Mouse (Mus musculus) embryonic facial prominence, embryonic 11.5 days (tissue): ENCODE data around the gene Fbp2. TPM values are rescaled to one million over a fixed set of nuclear protein-coding genes. Genes with fewer than 3 reads are reported as not detected.
A peak's percentile ranks its signal among the peaks of the same experiment; 100 is the strongest.
"Not testable (repeated sequence)": the region's sequence is repeated elsewhere in the genome, so short reads cannot be mapped to it uniquely, and the experiment has no call there.

ENCODE experiments used
- ATAC-seq: fragments of 200-750 bp; cut with Nextera tagmentation; replicated peaks from 2 replicates; pipeline ENCODE4 v1.8.0; 2017; ENCODE audit warnings: low read depth; ENCODE audit not compliant: insufficient number of reproducible peaks, low FRiP score, low TSS enrichment
- DNase-seq: peaks from one replicate; pipeline ENCODE4 v3.0.0-alpha.2; 2015; ENCODE audit warnings: low spot score
- H3K27ac ChIP-seq: fragments of 300-500 bp; sonication (generic); replicated peaks from 2 replicates; pipeline ENCODE4 v1.5.1; 2014; ENCODE audit warnings: mild to moderate bottlenecking, low read depth, low read length, control low read depth
- H3K27me3 ChIP-seq: fragments of 300-500 bp; sonication (generic); 2 replicates; pipeline ENCODE4 v1.6.1; 2014; ENCODE audit warnings: mild to moderate bottlenecking, low read length, moderate library complexity, mixed read lengths; ENCODE audit not compliant: control insufficient read depth, insufficient read depth
- H3K36me3 ChIP-seq: fragments of 300-500 bp; sonication (generic); replicated peaks from 2 replicates; pipeline ENCODE4 v1.6.1; 2014; ENCODE audit warnings: low read depth, mild to moderate bottlenecking, low read length, moderate library complexity, mixed read lengths; ENCODE audit not compliant: control insufficient read depth, insufficient read depth
- H3K4me1 ChIP-seq: fragments of 300-500 bp; sonication (generic); 2 replicates; pipeline ENCODE4 v1.6.1; 2014; ENCODE audit warnings: low read length, mixed read lengths; ENCODE audit not compliant: control insufficient read depth, insufficient read depth
- H3K4me2 ChIP-seq: fragments of 300-500 bp; sonication (generic); 2 replicates; pipeline ENCODE4 v1.6.1; 2014; ENCODE audit warnings: low read depth, mild to moderate bottlenecking, control low read depth, low read length, moderate library complexity
- H3K4me3 ChIP-seq: fragments of 300-500 bp; sonication (generic); 2 replicates; pipeline ENCODE4 v1.5.1; 2014; ENCODE audit warnings: low read depth, low read length, control low read depth
- H3K9ac ChIP-seq: fragments of 300-500 bp; sonication (generic); replicated peaks from 2 replicates; pipeline ENCODE4 v1.6.1; 2014; ENCODE audit warnings: mild to moderate bottlenecking, control low read depth, low read length
- H3K9me3 ChIP-seq: fragments of 300-500 bp; sonication (generic); replicated peaks from 2 replicates; pipeline ENCODE4 v1.6.1; 2016; ENCODE audit warnings: mild to moderate bottlenecking, low read length, inconsistent platforms, mixed read lengths; ENCODE audit not compliant: control insufficient read depth
- WGBS: fragments of 180-500 bp; shearing (Covaris S2); extraction: QIAGEN DNeasy Blood & Tissue Kit; methylation state at CpG from one replicate; pipeline ENCODE4 v1.1.7; 2014; 5-methylcytosine and 5-hydroxymethylcytosine counted together
- polyA plus RNA-seq: library from polyadenylated mRNA; unstranded; fragments of >200 nt; fragmentation: Nextera tagmentation; extraction: Ambion mirVana; gene quantifications from 2 replicates; pipeline ENCODE4 v1.2.1, GENCODE M21; 2014

Gene Fbp2
- polyA plus RNA-seq, 1 experiment from 2014 or later, result 0.22 TPM

DNA sequence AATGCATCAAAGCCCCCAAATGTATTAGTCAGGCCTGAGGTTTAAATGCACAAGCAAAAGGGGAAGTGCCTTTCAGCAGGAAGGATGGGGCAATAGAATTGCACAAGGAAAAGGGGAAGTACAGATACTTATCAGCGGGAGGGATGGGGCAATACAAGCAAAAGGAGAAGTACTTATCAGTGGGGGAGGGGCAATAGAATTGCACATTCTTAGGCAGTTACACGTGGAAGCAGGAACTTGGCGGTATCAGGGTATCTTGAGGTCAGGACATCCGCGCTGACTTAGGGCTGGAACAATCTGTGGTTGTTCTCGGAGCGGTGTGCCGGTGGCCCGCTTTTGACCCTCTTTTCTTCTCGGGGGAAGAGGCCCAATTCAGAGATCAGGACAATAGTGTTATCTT is 1.0 kb upstream of the Fbp2 start:
- H3K4me2 ChIP-seq, H3K27me3 ChIP-seq, H3K27ac ChIP-seq, ATAC-seq, H3K4me1 ChIP-seq, DNase-seq, H3K9me3 ChIP-seq, H3K36me3 ChIP-seq, H3K9ac ChIP-seq, H3K4me3 ChIP-seq: not testable (repeated sequence)
- WGBS, result 79% methylated on average over 10 of the region's 10 CpGs

DNA sequence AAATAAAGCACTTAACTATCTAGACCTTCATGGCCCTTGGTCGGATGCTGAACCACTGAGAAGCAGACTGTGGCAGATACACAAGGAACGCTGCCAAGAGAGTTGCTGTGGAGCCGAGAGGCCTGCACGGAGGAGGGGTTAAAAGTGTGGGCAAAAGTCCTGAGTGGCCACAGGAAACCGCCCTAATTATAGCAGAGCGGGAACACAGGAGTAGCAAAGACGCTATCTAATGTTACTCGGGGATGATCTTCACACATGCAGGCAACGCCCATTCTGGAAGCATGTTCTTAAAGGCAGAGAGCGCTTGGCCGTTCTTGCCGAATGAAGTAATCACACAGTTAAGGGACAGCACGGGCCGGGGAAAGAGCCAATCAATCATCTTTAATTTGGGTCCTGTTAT is 1.4 kb downstream of the Fbp2 start:
- Histone ChIP-seq H3K27me3 (no peaks in the 10 kb centered on the region), H3K27ac (no peak overlapping the region), H3K9me3 (no peaks in the 10 kb centered on the region), H3K36me3 (no peaks in the 10 kb centered on the region), H3K4me3 (no peak overlapping the region), H3K9ac (no peak overlapping the region), H3K4me1 (no peaks in the 10 kb centered on the region), H3K4me2 (no peak overlapping the region)
- ATAC-seq, result no peak
- 85% methylated on average over 14 of the region's 14 CpGs for WGBS
- DNase-seq, result no peak

DNA sequence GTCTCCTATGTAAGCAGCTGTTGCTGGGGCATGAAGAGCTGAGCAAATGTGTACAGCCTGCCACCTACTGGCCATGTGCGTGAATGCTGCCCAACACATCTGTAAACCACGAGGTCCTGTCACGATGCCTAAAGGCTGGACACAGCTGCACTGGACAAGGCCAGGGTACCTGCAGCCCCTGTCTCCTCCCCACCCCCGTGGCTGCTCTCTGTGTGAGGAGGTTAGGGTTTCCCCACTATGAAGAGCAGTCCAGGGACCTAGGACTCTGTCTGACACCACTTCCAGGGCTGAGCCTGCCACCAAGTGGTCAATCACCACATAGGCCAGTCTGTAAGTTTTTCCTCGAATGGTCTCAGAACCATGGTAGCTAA is 1.9 kb downstream of the Fbp2 start:
- Histone ChIP-seq H3K27ac (no peak overlapping the region), H3K9ac (no peak overlapping the region; the same call in 1 of the 2 replicates), H3K27me3 (no peaks in the 10 kb centered on the region), H3K9me3 (no peaks in the 10 kb centered on the region), H3K36me3 (no peaks in the 10 kb centered on the region), H3K4me2 (peak overlapping the region; percentile 29), H3K4me1 (no peaks in the 10 kb centered on the region), H3K4me3 (no peak overlapping the region)
- DNase-seq (peak; percentile 89), ATAC-seq (peak; percentile 92)
- 5% methylated on average over 5 of the region's 5 CpGs for WGBS

DNA sequence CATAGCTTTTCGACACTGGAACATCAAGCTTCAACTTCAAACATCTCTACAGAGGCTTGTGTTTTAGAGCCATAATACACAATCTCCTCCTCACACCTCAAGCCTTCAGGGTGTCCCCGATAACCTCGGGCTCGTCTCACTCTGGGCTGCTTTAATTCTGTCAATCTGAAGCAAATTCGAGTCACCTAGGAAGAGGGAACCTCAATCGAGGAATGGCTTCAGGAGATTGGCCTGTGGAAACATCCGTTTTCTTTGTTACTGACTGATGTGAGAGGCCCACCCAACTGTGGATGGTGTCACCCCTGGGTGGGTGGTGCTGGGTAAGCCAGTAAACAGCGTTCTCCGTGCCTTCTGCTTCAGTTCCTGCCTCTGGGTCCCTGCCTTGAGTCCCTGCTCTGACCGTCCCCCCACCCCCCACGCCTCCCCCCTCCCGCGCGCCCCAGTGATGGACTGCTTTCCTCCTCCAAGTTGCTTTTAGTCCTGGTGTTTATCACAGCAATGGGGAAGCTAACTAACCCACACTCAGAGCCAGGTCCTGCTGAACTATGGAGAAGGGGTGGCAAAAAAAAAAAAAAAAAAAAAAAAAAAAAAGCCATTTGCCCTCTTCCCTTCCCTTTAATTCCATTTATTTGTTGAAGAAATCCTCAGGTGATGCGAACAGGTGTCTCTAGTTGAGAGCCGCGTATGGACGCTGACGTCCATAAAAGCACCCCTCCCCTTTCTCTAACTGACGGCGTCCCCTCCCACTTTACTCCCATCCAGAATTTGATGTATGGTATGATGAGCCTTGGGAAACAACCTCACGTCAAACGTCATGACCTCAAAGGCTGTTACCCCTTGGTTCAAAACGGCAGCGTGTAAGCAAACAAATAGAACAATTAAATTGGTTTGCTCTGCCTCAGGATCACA is 2.6 kb downstream of the Fbp2 start:
- Histone ChIP-seq H3K9ac (no peak overlapping the region), H3K4me2 (peak overlapping the region; percentile 29), H3K4me3 (no peak overlapping the region), H3K9me3 (no peaks in the 10 kb centered on the region), H3K4me1 (no peaks in the 10 kb centered on the region), H3K27ac (no peak overlapping the region), H3K27me3 (no peaks in the 10 kb centered on the region), H3K36me3 (no peaks in the 10 kb centered on the region)
- WGBS, result 37% methylated on average over 25 of the region's 25 CpGs
- ATAC-seq (no peak; the same call in 1 of the 2 replicates), DNase-seq (no peak)

DNA sequence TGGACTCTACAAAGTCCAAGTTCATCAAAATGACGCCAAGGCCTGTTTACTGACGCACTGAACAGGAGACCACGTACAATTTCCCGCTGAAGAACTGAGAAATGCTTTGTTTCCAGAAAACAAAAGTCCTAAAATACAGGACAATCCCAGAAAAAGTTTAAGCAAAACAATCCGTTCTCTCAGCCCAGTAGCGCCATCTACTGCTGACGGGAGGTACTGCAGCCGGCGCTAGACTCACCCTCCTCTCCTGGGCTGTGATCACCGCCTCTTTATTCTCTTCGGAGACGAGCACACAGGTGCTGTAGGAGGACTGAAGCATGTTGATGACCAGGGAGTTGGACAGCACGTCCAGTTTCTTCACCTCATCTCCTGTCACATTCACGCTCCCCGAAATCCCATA is 3.6 kb downstream of the Fbp2 start:
- no peak overlapping the region for H3K4me2 ChIP-seq
- H3K4me3 ChIP-seq, result no peak overlapping the region
- no peak for ATAC-seq
- no peaks in the 10 kb centered on the region for H3K36me3 ChIP-seq
- no peaks in the 10 kb centered on the region for H3K4me1 ChIP-seq
- H3K9ac ChIP-seq, result no peak overlapping the region
- H3K9me3 ChIP-seq, result no peaks in the 10 kb centered on the region
- WGBS, result 12% methylated on average over 15 of the region's 15 CpGs
- peak; percentile 73 for DNase-seq
- no peak overlapping the region for H3K27ac ChIP-seq
- H3K27me3 ChIP-seq, result no peaks in the 10 kb centered on the region

DNA sequence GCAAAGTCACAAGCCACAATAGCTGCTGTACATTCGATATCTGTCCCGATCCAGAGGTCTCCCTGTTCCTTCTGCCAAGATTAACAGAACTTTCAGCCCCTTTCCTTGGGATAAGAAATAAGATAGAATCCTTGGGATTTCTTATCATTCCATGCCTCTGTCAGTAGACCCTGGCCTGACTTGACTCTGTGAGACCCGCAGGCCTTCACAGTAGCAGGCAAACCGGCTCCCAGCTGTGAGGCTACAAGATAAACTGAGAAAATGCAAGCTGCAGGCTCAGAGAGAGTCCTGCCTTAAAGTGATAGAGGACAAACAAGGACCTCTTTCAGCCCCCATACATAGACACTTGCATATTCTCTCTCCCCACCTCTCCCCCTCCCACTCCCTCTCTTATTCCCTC is 24.9 kb downstream of the Fbp2 start:
- WGBS, result 33% methylated on average over 4 of the region's 4 CpGs

DNA sequence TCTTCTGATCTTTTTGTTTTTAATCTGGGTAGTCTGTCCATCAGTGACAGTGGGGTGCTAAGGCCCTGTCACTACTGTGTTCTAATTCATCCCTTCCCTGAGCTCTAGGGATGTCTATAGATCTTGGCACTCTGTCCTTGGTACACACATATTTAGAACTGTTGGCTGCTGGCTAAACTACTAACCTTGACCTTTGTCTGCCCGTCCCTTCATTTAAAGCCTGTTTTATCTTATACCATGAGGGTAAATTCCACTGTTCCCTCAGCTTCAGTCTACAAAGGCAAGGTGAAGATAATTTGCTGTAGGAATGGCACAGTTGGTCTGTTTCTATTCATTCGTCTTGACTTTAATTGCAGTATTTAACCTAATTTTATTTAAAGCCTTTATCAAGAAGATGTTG is 26.0 kb downstream of the Fbp2 start:
- no peak overlapping the region for H3K4me3 ChIP-seq
- ATAC-seq, result no peak
- no peaks in the 10 kb centered on the region for H3K36me3 ChIP-seq
- H3K9me3 ChIP-seq, result no peaks in the 10 kb centered on the region
- no peak overlapping the region for H3K4me2 ChIP-seq
- no peak for DNase-seq
- H3K4me1 ChIP-seq, result no peaks in the 10 kb centered on the region
- no peaks in the 10 kb centered on the region for H3K27me3 ChIP-seq
- H3K27ac ChIP-seq, result no peak overlapping the region
- H3K9ac ChIP-seq, result no peak overlapping the region
- 75% methylated on average over 2 of the region's 2 CpGs for WGBS

More for the DNA sequence above, 24.9 kb downstream of the Fbp2 start:
- H3K4me3 ChIP-seq, result no peak overlapping the region
- no peak overlapping the region for H3K27ac ChIP-seq
- no peak overlapping the region for H3K9ac ChIP-seq
- DNase-seq, result no peak
- H3K27me3 ChIP-seq, result no peaks in the 10 kb centered on the region
- ATAC-seq, result no peak
- H3K4me1 ChIP-seq, result no peaks in the 10 kb centered on the region
- H3K9me3 ChIP-seq, result no peaks in the 10 kb centered on the region
- H3K4me2 ChIP-seq, result no peak overlapping the region
- no peaks in the 10 kb centered on the region for H3K36me3 ChIP-seq

DNA sequence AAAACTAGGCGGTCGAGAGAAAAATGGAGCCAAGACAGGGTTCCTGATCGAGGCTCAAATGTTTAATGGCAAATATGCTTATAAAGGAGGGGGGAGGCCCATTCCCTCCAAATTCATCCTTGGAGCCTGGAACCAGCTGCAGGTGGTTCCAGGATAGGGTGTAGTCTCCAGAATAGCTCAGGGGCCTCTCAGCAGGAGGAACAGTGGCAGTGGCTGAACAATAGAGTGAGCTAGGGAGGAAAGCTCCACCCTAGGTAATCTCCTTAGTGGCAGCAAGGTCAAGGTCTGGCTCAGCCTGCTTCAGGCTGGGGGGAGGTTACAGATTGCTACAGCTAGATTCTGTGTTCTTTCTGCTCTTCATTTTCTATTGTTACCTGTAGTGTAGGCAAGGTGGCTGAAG is 42.5 kb downstream of the Fbp2 start:
- not testable (repeated sequence) for H3K9ac ChIP-seq, H3K36me3 ChIP-seq, H3K27me3 ChIP-seq, DNase-seq, H3K4me1 ChIP-seq, H3K9me3 ChIP-seq, H3K27ac ChIP-seq, H3K4me2 ChIP-seq, ATAC-seq, H3K4me3 ChIP-seq
- 83% methylated on average over 3 of the region's 3 CpGs for WGBS
